ENCODE assay signal across 8 mouse cellular contexts in genomic region chr8:105288958-105289732, GRCm38 (mm10). TPM values are rescaled to one million over a fixed set of nuclear protein-coding genes. Genes with fewer than 3 reads are reported as not detected.
DNase-seq lines count a peak whose midpoint lies in the region; ATAC-seq lines count a peak whose summit lies in the region.

No protein-coding gene starts in this region.

- ATAC-seq in hindbrain, embryonic 14.5 days (ENCODE audit: low FRiP score) = peak; percentile 93

- peaks cover 22% of the 10 kb centered on the region for H3K36me3 ChIP-seq in hindbrain, embryonic 14.5 days (replicated peaks; ENCODE audit: control insufficient read depth, insufficient read depth)

- peak overlapping the region; percentile 66 for H3K4me2 ChIP-seq in hindbrain, embryonic 14.5 days (replicated peaks)

- peak overlapping the region; percentile 50 for H3K9ac ChIP-seq in hindbrain, embryonic 14.5 days

- WGBS in hindbrain, embryonic 14.5 days = under 1% methylated on average over 53 of the region's 53 CpGs

- H3K27me3 ChIP-seq in hindbrain, embryonic 14.5 days (ENCODE audit: control insufficient read depth, insufficient read depth, low read length) = 0 out of 2 replicates have a peak, but pooled peaks cover 8% of the 10 kb centered on the region

- H3K4me3 ChIP-seq in hindbrain, embryonic 14.5 days (replicated peaks; ENCODE audit: low read length) = peak overlapping the region; percentile 43

- DNase-seq in NIH3T3 (ENCODE audit: low read depth) = peak; percentile 98
- DNase-seq in cerebellum, postnatal 14 days = peak; percentile 99
- DNase-seq in frontal cortex, postnatal 14 days (ENCODE audit: low spot score in 2 of 2) = peak; percentile 92 to 94
- DNase-seq in hindbrain, embryonic 14.5 days (ENCODE audit: low spot score) = peak; percentile 99
- DNase-seq in layer of hippocampus, postnatal 36 days = peak; percentile 93 to 94
- DNase-seq in lung, postnatal 36 days = peak; percentile 95
- DNase-seq in retina, postnatal 1 day = peak; percentile 98
- peak; percentile 85 to 90 for DNase-seq in urinary bladder, adult 18-20 months (ENCODE audit: low spot score in 2 of 2)

- peaks cover 42% of the 10 kb centered on the region for H3K4me1 ChIP-seq in hindbrain, embryonic 14.5 days (replicated peaks; ENCODE audit: control insufficient read depth, insufficient read depth, low read length)

- peak overlapping the region; percentile 89 for H3K27ac ChIP-seq in hindbrain, embryonic 14.5 days

- no peaks in the 10 kb centered on the region for H3K9me3 ChIP-seq in hindbrain, embryonic 14.5 days (ENCODE audit: control insufficient read depth, low read length)

RNA-seq across cellular contexts. Expression of gene 4931428F04Rik, which starts 0.5 kb away (rescaled TPM):
- polyA plus RNA-seq in hindbrain, embryonic 14.5 days (2014; fragmentation: Nextera tagmentation; extraction: Ambion mirVana) = 101 and 120 TPM in 2 replicates
- 10 to 100 TPM; 20.5 to 23.4 TPM for total RNA-seq in layer of hippocampus, postnatal 36 days (2021)

RNA-seq across cellular contexts. Expression of gene Exoc3l, which starts 6.8 kb away (rescaled TPM):
- 9.5 and 12.2 TPM in 2 replicates for polyA plus RNA-seq in hindbrain, embryonic 14.5 days (2014; fragmentation: Nextera tagmentation; extraction: Ambion mirVana)
- 1 to 10 TPM; 1.3 to 1.7 TPM for total RNA-seq in layer of hippocampus, postnatal 36 days (2021)

RNA-seq across cellular contexts. Expression of gene E2f4, which starts 8.3 kb away (rescaled TPM):
- polyA plus RNA-seq in hindbrain, embryonic 14.5 days (2014; fragmentation: Nextera tagmentation; extraction: Ambion mirVana) = 43.5 and 48.2 TPM in 2 replicates
- total RNA-seq in layer of hippocampus, postnatal 36 days (2021) = 10 to 100 TPM; 35.3 to 36.7 TPM

RNA-seq across cellular contexts. Expression of gene Nol3, which starts 13.2 kb away (rescaled TPM):
- 4.0 and 4.3 TPM in 2 replicates for polyA plus RNA-seq in hindbrain, embryonic 14.5 days (2014; fragmentation: Nextera tagmentation; extraction: Ambion mirVana)
- 1 to 10 TPM; 6.9 to 9.1 TPM for total RNA-seq in layer of hippocampus, postnatal 36 days (2021)

RNA-seq across cellular contexts. Expression of gene Elmo3, which starts 16.3 kb away (rescaled TPM):
- 1.1 and 1.6 TPM in 2 replicates for polyA plus RNA-seq in hindbrain, embryonic 14.5 days (2014; fragmentation: Nextera tagmentation; extraction: Ambion mirVana)
- total RNA-seq in layer of hippocampus, postnatal 36 days (2021) = under 1 TPM; 0.77 to 0.81 TPM

Comparison
In these comparisons a context has a peak if more than half of its experiments do, and no peak if none do; other contexts are left out.
1. Peak in every context shown above with its lines: DNase-seq, ATAC-seq, H3K4me3 ChIP-seq and H3K27ac ChIP-seq.